Mouse (Mus musculus) liver, postnatal 0 days (tissue): ENCODE measurements at regions not wholly inside any gene's neighbourhood (a gene's known extent, or its start where the extent isn't known, plus 50 kb on each side); places are given as distances from the start of the nearest gene placed in this dataset.

Experiments used
- ATAC-seq: fragments of 200-750 bp; cut with Nextera tagmentation; 2 replicates; pipeline ENCODE4 v1.8.0; 2017; ENCODE audit warnings: mild to moderate bottlenecking, moderate library complexity
- DNase-seq: peaks from one replicate; pipeline ENCODE4 v3.0.0-alpha.2; 2016
- H3K27ac ChIP-seq: fragments of 300-500 bp; sonication (generic); 2 replicates; pipeline ENCODE4 v1.5.1; 2014; ENCODE audit warnings: antibody characterized with exemption, moderate library complexity, mild to moderate bottlenecking, low read depth
- H3K27me3 ChIP-seq: fragments of 300-500 bp; sonication (generic); 2 replicates; pipeline ENCODE4 v1.6.1; 2014; ENCODE audit warnings: low read length, control low read depth, mixed read lengths; ENCODE audit not compliant: insufficient read depth
- H3K36me3 ChIP-seq: fragments of 300-500 bp; sonication (generic); replicated peaks from 2 replicates; pipeline ENCODE4 v1.6.1; 2014; ENCODE audit warnings: mild to moderate bottlenecking, control low read depth, low read length, moderate library complexity, mixed read lengths; ENCODE audit not compliant: insufficient read depth
- H3K4me1 ChIP-seq: fragments of 300-500 bp; sonication (generic); 2 replicates; pipeline ENCODE4 v1.6.1; 2014; ENCODE audit warnings: antibody characterized with exemption, mild to moderate bottlenecking, control low read depth; ENCODE audit not compliant: insufficient read depth
- H3K4me2 ChIP-seq: fragments of 300-500 bp; sonication (generic); 2 replicates; pipeline ENCODE4 v1.6.1; 2014; ENCODE audit warnings: low read depth, mild to moderate bottlenecking, low read length, moderate library complexity, mixed read lengths
- H3K4me3 ChIP-seq: fragments of 300-500 bp; sonication (generic); 2 replicates; pipeline ENCODE4 v1.5.1; 2014; ENCODE audit warnings: low read depth, low read length
- H3K9ac ChIP-seq: fragments of 300-500 bp; sonication (generic); replicated peaks from 2 replicates; pipeline ENCODE4 v1.6.1; 2014; ENCODE audit warnings: mild to moderate bottlenecking, moderate library complexity
- H3K9me3 ChIP-seq: fragments of 300-500 bp; sonication (generic); 2 replicates; pipeline ENCODE4 v1.6.1; 2016; ENCODE audit warnings: mild to moderate bottlenecking, control low read depth, low read length, mixed read lengths
- CTCF ChIP-seq: sonication (generic); IDR thresholded peaks from 2 replicates; pipeline ENCODE4 v1.5.1; 2016; ENCODE audit warnings: antibody characterized with exemption, low read depth
- EP300 ChIP-seq: IDR thresholded peaks from 2 replicates; pipeline ENCODE4 v1.6.1; 2016; ENCODE audit warnings: antibody characterized with exemption, low read depth, mild to moderate bottlenecking
- WGBS: fragments of 180-500 bp; shearing (Covaris S2); extraction: QIAGEN DNeasy Blood & Tissue Kit; methylation state at CpG from one replicate; pipeline ENCODE4 v1.1.7; 2014; ENCODE audit not compliant: insufficient replicate concordance; 5-methylcytosine and 5-hydroxymethylcytosine counted together

- H3K4me2 ChIP-seq: no peak overlapping the region
- H3K27me3 ChIP-seq: no peaks in the 10 kb centered on the region
- TF ChIP-seq CTCF: no peak
- no peak for TF ChIP-seq EP300
- no peak overlapping the region for H3K4me3 ChIP-seq
- H3K9me3 ChIP-seq: no peaks in the 10 kb centered on the region; the same call in 1 of the 2 replicates
- DNase-seq: no peak
- no peak for ATAC-seq
- H3K4me1 ChIP-seq: no peaks in the 10 kb centered on the region
- H3K36me3 ChIP-seq: no peaks in the 10 kb centered on the region
- no peak overlapping the region for H3K9ac ChIP-seq
- WGBS: 48% methylated on average over 3 of the region's 3 CpGs
- no peak overlapping the region for H3K27ac ChIP-seq
These were observed 143.8 kb upstream of the Noct start for GRCm38 (mm10) chr3:51080415-51080814.

GRCm38 (mm10) chr3:51080855-51081254 lies 143.4 kb upstream of the Noct start:
- ATAC-seq (no peak), DNase-seq (no peak)
- H3K9me3 ChIP-seq: no peaks in the 10 kb centered on the region; the same call in 1 of the 2 replicates
- H3K4me2 ChIP-seq: no peak overlapping the region
- 67% methylated on average over 7 of the region's 7 CpGs for WGBS
- TF ChIP-seq EP300: no peak
- no peak for TF ChIP-seq CTCF
- no peaks in the 10 kb centered on the region for H3K36me3 ChIP-seq
- no peaks in the 10 kb centered on the region for H3K4me1 ChIP-seq
- no peak overlapping the region for H3K9ac ChIP-seq
- no peak overlapping the region for H3K27ac ChIP-seq
- H3K27me3 ChIP-seq: no peaks in the 10 kb centered on the region
- H3K4me3 ChIP-seq: no peak overlapping the region

GRCm38 (mm10) chr3:51082831-51083575 lies 141.2 kb upstream of the Noct start:
- Histone ChIP-seq H3K27ac (no peak overlapping the region), H3K36me3 (no peaks in the 10 kb centered on the region), H3K9me3 (no peaks in the 10 kb centered on the region; the same call in 1 of the 2 replicates), H3K4me1 (no peaks in the 10 kb centered on the region), H3K27me3 (no peaks in the 10 kb centered on the region), H3K4me2 (no peak overlapping the region), H3K4me3 (no peak overlapping the region), H3K9ac (no peak overlapping the region)
- TF ChIP-seq EP300 (no peak), CTCF (no peak)
- ATAC-seq (no peak), DNase-seq (no peak)
- WGBS: 82% methylated on average over 11 of the region's 11 CpGs

GRCm38 (mm10) chr3:51083583-51083982 lies 140.7 kb upstream of the Noct start:
- H3K27ac ChIP-seq: no peak overlapping the region
- H3K36me3 ChIP-seq: no peaks in the 10 kb centered on the region
- H3K9me3 ChIP-seq: no peaks in the 10 kb centered on the region; the same call in 1 of the 2 replicates
- H3K4me3 ChIP-seq: no peak overlapping the region
- no peaks in the 10 kb centered on the region for H3K4me1 ChIP-seq
- ATAC-seq (no peak), DNase-seq (no peak)
- WGBS: 73% methylated on average over 7 of the region's 7 CpGs
- TF ChIP-seq EP300 (no peak), CTCF (no peak)
- no peaks in the 10 kb centered on the region for H3K27me3 ChIP-seq
- no peak overlapping the region for H3K9ac ChIP-seq
- no peak overlapping the region for H3K4me2 ChIP-seq

- no peak for ATAC-seq
- Histone ChIP-seq H3K27me3 (no peaks in the 10 kb centered on the region), H3K4me2 (no peak overlapping the region), H3K4me1 (no peaks in the 10 kb centered on the region), H3K36me3 (no peaks in the 10 kb centered on the region), H3K9me3 (no peaks in the 10 kb centered on the region; the same call in 1 of the 2 replicates), H3K4me3 (no peak overlapping the region), H3K9ac (no peak overlapping the region), H3K27ac (no peak overlapping the region)
- no peak for DNase-seq
- TF ChIP-seq EP300 (no peak), CTCF (no peak)
- 65% methylated on average over 10 of the region's 10 CpGs for WGBS
These were observed 137.8 kb upstream of the Noct start for GRCm38 (mm10) chr3:51086441-51086849.

GRCm38 (mm10) chr3:51087076-51087475 lies 137.2 kb upstream of the Noct start:
- 78% methylated on average over 4 of the region's 4 CpGs for WGBS

More at GRCm38 (mm10) chr3:51087076-51087475, 137.2 kb upstream of the Noct start:
- Histone ChIP-seq H3K4me1 (no peaks in the 10 kb centered on the region), H3K9ac (no peak overlapping the region), H3K27me3 (no peaks in the 10 kb centered on the region), H3K4me3 (no peak overlapping the region), H3K4me2 (no peak overlapping the region), H3K27ac (no peak overlapping the region), H3K36me3 (no peaks in the 10 kb centered on the region), H3K9me3 (no peaks in the 10 kb centered on the region; the same call in 1 of the 2 replicates)
- DNase-seq (no peak), ATAC-seq (no peak)
- TF ChIP-seq EP300 (no peak), CTCF (no peak)
